Mouse (Mus musculus): ENCODE results near the gene Unc5a.

GRCm38 (mm10) chr13:54912894-54913621, 36.2 kb upstream of the Unc5a start:
- TF ChIP-seq REST (IDR thresholded peaks at IDR 0.05; ENCODE audit: insufficient read depth, insufficient read length) (no peak), POLR2A (IDR thresholded peaks at IDR 0.05; ENCODE audit: insufficient read length, low read depth) (no peak), E2F4 (IDR thresholded peaks at IDR 0.05; ENCODE audit: insufficient read depth) (no peak), USF1 (IDR thresholded peaks at IDR 0.05; ENCODE audit: low read depth) (no peak), CEBPB (IDR thresholded peaks at IDR 0.05; ENCODE audit: insufficient read depth, poor library complexity, severe bottlenecking) (no peak)

Data from myocyte (in vitro differentiated cells).